Mouse (Mus musculus) adrenal gland, postnatal 36 days (tissue): ENCODE data around the gene Akap13. TPM values are rescaled to one million over a fixed set of nuclear protein-coding genes. Genes with fewer than 3 reads are reported as not detected.
"Not testable (repeated sequence)": the region's sequence is repeated elsewhere in the genome, so short reads cannot be mapped to it uniquely, and the experiment has no call there.

ENCODE experiments used
- DNase-seq, 2 experiments: peaks; one replicate each; pipeline ENCODE4 v3.0.0; 2021; ENCODE audit warnings: mixed read lengths in 1 of 2
- total RNA-seq, 2 experiments: library from RNA; stranded (reverse); gene quantifications; 2 replicates each; pipeline ENCODE4 v1.2.3; 2021

The Akap13 gene
- total RNA-seq, 2 experiments from 2014 or later = 56.6 to 73.3 TPM

DNA sequence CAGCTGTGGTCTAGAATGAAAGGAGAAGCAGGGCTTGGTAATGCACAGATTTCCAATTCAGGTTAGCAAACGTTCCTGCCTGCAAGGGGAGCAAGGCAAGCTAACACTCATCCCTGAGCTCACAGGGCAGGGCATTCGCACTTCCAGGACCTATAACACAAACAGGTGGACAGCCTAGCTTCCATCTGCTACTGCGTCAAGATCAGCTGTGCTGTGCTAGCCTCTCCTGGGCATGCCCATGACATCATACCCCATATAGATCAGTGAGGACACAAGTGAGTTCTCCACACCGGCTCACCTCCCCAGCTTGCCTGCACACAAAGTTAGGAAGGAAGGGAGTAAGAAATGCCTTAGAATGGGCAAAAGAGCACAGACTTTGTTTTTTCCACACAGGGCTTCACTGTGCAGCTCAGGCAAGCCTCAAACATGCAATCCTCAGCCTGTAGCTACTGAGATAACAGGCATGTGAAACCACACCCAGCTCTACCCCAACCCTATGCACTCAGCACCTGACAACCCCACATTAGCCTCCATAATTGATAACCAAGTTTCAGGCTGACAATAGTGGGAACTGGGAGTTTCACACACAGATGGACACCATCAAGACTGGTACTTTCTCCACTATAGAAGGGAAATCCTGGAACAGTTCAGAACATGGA is 305.5 kb downstream of the Akap13 start:
- not testable (repeated sequence) for DNase-seq

DNA sequence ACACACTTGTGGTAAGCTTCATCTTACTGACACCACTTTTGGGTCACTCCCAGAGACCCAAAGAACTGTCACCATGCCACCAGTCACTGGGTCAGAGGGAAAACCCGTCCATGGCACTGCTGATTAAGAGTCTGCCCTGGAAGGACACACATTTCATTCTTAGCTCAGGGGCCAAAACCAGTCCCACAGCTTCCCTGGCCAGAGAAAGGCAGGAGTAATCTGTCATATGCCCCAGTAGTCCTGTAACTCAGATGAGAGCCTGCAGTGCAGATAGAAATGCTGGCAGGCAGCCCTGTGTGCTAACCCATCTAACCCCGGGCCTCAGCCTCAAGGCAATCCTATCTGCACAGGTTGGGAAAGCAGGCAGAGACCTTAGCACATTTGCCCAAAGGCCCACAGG is 306.9 kb downstream of the Akap13 start:
- peak; percentile 35 to 61 for DNase-seq

DNA sequence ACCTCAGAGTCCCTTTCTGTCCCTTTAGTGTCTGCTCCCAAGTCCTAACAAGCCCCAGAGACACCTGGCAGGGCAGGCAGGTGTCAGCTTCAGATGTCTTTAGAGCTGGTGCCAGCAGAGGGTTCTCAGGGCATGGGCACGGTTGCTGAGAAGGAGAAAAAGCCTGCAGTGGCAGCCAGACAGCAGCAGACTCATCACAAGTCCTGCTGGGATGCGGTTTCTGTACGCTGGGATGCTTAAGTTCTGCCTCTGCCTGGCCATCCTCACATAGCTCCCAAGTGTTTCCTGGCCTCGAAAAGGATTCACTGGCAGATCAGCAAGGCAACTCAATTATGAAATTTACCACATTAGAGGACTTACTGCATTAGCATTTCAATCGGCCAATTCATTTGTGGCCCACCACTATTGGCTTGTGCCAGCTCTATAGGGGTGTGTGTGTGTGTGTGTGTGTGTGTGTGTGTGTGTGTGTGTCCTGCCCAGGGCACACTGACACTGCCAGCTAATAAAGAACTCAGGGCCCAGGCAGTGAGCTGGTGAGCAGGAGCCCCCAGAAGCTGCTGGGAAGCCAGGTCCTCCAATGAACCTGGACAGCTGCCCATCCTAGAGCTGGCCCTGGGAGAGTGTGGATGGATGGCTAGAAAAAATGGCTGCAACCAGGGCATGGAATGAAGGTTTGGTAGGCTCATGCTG is 311.9 kb downstream of the Akap13 start:
- DNase-seq = not testable (repeated sequence)

DNA sequence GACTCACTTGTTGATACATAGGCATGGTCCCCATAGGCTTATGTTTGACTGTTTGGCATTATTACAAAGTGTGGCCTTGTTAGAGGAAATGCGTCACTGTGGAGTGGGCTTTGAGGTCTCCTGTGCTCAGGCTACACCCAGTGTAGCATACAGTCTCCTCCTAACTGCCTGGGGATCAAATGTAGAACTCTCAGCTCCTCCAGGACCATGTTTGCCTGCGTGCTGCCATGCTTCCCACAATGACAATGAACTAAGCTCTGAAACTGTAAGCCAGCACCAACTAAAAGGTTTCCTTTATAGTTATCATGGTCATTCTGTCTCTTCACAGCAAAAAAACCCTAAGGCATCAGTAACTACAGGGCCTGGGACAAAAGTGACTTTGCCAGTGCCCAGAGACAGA is 312.8 kb downstream of the Akap13 start:
- no peak for DNase-seq

DNA sequence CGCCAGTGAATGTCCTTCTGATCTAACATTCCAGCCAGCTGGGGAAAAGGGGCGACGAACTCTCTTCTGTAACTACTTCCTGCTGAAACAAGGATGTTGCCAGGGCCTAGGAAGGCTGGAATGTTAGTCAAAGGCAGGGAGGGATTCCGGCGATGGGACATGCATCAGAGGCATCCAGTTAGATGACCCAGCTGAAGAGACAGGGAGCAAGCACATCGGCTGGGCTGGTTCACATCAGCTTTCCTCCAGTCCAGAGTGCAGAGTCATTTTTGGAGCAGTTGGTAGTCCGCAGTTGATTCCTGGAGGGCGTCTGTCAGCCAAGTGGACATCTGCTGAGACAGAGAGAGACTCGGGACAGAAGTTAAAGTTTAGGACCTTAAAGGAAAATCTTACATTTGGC is 314.6 kb downstream of the Akap13 start:
- DNase-seq = no peak

DNA sequence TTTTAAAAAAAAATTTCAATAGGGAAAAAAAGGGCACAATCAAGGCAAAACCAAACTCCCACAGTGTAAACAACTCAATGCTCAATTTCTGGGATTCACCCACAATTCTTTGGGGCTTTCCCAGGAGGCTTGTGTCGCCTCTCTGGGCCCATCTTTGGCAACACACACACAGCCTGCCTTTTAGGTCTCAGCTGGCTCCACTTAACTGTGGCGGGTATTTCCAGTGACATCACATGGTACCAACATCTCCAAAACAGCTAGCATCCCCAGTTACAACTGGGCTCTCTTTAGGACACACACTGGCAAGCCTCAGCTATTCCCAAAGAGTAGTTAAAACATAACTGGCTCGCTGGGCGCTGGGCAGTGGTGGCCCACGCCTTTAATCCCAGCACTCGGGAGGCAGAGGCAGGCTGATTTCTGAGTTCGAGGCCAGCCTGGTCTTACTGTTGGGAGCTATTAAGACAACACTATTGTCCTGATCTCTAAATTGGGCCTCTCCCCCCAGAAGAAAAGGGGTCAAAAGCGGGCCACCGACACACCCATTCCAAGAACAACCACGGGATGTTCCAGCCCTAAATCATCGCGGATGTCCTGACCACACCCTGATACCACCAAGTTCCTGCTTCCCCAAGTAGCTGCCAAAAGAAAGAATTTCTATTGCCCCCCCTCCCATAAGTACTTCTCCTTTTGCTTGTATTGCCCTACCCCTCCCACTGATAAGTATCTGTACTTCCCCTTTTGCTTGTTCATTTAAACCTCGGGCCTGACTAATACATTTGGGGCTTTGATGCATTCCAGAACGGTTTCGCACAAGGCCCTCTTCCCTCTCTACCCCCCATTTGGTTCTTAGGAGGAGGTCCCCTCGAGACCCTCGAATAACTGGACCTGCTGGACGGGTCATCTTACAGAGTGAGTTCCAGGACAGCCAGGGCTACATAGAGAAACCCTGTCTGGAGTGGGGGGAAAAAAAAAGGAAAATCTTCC is 319.1 kb downstream of the Akap13 start:
- DNase-seq = not testable (repeated sequence)

DNA sequence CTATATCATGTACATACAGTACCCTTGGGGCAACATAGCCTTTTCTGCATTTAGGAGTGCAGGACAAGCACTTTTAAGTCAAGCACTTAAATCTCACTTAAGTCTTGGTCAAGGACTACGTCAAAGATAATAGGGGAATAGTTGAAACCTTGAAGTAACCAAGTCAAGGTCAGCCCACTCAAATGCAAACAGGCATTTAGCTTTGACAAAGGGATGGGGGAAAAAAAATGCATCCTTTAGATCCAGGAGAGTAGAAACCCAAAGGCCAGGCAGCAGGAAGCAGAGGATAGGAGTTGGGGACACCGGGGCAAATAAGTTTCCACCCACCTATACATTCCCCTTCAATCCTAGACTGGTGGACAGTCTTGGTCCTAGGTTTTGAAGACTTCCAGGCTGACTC is 322.7 kb downstream of the Akap13 start:
- DNase-seq = no peak

DNA sequence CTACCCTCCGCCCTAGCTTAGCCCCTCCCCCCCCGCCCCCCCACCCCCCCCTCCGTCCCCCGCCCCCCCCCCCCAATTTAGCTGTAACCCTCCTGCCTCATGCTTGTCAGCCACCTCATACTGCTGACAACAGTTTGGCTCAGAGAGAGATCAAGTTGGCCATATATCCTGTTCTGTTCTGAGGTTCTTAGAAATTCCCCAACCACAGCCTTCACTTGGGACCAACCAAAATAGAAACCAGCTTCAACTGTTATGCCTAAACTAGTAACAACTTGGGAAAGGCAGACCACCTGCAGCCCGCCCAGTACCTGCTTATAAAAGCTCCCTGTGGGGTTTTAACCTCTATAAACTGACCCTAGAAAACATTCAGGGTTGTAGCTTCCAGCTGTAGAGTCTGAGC is 325.5 kb downstream of the Akap13 start:
- no peak for DNase-seq

DNA sequence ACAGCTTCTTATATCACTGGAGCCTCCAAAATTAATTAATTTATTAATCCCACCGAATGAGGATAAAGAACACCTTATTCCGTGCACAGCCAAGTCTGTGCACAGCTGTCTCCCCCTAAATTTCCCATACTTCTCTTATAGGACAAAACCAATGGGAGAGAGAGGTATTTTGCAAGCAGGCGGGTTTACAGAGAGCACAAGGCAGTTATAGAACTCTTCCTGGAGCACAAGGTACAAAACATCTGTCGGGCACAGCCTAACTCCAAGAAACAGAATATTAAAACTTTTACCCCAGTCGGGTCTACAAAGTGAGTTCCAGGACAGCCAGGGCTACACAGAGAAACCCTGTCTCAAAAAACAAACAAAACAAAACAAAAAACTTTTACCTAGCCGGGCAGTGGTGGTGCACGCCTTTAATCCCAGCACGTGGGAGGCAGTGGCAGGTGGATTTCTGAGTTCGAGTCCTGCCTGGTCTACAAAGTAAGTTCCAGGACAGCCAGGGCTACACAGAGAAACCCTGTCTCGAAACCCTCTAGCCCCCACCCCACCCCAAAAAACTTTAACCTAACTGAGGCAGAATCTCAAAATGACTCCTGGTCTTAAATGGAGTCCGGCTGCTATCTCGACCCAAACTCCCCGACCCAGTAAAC is 326.1 kb downstream of the Akap13 start:
- DNase-seq = no peak

DNA sequence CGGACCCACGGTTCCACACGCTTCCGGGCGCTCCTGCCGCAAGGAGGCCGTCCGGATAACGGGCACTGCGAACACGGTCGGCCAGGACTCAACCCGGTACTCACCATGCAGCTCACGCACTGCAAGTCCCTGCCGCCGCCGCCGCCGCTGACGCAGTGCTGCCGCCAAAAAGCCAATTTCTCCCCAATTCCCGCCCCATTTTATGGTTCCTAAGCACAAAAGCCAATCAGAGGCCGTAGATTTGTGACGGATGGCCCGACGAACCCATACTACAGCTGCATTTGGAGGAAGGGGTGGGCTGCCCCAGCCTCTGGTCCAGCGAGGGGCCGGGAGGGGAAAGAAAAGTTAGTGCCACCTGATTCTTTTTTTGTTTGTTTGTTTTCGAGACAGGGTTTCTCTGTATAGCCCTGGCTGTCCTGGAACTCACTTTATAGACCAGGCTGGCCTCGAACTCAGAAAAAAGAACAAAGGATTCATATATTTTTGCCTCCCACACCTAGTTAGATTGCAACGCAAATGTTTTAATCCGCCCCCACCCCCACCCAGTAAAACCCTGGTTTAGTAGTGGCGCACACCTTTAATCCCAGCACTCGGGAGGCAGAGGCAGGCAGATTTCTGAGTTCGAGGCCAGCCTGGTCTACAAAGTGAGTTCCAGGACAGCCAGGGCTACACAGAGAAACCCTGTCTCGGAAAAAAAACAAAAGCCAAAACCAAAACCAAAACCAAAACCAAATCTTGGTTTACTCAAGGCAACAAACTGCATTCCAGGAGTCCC is 326.8 kb downstream of the Akap13 start:
- DNase-seq = peak; percentile 91

DNA sequence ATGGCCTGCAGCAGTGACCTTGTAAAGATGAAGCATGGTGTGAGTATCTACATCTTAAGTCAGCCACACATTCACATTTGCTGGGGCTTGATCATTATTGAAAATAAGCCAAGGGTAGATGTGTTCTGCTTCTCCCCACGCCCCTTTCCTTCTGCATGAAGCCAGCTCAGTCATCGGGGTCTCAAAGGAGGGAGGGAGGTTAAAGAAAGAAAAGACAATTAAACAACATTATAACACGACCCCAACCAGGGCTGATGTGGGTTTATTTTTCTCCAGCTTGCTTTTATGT is 327.3 kb downstream of the Akap13 start:
- DNase-seq = no peak

DNA sequence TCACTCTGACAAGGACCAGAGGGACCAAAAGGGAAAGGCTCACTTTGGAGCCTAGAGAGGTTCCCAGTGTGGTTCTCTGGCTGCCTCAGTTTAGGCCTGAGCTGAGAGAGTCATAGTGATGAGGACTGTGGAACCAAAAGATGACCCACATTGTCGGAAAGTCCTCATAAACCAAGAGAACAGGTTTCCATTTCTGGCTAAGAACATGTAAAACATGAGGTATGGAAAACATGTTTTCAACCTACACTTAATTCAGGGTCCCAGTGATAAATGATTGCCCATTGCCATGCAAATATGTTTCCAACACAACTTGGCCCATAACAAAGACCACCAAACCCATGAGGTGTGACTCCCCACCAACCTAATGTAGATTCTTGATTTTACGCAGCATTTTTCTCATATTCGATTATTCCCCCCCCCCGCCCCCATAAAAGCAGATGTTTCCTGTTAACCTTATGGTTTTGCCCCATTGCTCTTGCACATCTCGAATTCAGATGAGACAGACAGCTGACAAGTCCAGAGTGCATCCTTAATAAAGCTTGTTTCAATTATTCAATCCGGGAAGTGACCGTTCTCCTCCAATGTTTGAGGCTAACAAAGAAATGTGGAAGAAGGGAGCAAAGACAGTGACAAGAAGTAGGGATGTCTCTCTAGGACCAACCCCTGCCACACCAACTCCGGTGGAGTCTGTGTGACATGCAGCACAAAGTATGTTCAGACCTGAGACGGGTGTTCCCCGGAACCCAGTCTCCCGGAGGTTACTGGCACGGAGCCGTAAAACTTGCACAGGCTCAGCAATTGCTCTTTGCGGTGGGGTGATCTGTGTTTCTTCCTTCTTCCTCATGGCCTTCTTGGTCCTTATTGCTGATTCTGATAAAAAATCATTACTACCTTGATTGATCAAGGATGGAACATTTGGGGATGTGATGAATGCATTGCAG is 330.3 kb downstream of the Akap13 start:
- DNase-seq = no peak

DNA sequence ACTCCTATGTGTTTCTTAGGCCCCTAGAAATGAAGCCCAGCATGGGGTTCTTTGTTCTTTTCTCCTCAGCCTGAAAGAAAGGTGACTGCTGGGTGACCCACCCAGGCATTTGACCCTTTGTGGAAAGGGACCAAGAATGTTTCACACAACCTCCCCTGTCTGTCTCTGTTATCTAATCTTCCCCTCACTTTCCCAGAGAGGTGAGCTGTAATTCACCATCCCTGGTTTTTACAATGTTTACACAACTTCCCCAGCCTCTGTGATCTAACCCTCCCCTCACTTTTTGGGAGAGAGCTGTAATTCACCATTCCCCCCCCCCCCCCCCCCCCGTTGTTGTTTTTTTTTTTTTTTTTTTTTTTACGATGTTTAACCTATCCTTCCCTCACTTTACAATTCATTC is 331.5 kb downstream of the Akap13 start:
- DNase-seq = no peak

DNA sequence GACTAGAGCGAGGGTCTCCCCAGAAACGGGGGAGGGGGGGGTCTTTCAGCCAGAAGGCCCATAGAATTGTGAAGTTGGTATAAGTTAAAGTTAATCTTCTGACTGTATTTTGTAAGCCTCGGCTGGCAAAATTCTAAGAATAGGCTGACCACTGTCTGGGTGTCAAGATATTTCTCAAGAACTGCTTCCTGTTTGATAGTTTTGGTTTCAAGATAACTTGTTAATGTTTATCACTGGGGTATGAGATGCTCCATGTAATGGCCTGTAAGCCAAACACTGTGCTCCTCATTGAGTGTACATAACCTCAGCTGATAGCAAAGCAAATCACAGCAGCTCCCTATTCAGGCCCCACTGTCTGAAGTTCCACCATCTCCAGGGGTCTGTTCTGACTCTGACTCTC is 332.0 kb downstream of the Akap13 start:
- no peak for DNase-seq

DNA sequence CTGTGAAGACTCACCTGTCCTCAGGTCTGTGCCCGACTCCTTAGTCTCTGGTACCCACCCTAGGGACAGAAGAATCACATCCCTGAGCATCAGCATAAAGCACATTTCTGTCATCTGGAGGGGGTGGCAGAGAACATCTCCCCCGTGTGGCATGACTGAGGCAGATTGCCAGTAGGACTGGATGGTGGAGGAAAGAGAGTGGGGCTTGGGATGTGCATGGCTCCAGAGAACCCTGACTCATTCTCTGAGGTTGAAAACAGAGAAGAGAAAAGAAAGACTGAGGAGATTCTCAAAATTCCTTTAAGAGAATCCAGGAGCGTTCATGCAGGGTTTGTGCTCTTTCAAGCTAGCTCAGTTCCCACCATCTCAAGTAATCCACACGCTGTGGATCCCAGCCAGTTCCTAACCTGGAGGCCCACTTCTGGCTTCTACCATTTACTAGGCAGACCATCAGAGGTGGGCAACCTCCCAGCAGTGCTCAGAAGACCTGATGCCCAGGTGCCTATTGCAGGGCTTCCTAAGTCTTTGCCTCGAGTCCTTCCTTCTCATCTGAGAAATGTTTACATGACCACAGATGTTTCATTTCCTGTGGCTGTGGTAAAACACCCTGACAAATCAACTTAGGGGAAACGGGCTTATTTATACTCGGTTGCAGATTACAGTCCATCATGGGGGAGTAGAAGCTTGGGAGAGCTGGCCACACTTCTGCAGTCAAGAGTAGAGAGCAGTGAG is 332.9 kb downstream of the Akap13 start:
- not testable (repeated sequence) for DNase-seq

DNA sequence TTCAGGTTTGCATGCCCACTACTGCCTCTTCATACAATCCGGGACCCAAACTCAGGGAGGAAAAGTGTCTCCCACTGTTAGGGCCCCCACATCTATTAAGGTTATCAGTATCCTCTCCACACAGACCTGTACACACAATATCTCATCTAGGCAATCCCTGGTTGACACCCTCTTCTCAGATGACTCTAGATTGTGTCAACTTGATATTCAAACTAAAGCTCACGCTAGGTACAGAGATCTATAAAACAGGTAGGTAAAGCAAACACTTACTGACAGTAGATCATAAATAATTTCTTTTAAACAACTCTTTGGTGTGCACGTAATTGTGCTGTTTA is 333.4 kb downstream of the Akap13 start:
- DNase-seq = not testable (repeated sequence)

DNA sequence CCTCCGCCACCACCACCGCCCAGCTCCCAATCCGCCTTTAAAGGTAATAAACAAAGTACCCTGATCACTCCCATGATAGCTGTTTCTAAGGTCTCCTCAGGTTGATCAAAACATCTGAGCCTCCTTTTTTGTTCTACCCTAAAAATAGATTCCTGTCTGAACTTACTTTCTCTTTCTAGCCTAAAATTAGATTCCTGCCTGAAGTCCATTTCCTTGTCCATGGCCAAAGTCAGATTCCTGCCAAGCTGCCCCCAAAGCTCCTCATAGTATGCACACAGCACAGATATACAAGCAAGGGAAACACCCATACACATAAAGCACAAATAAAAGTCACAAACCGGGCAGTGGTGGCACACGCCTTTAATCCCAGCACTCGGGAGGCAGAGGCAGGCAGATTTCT is 334.4 kb downstream of the Akap13 start:
- DNase-seq = peak; percentile 15 to 36

DNA sequence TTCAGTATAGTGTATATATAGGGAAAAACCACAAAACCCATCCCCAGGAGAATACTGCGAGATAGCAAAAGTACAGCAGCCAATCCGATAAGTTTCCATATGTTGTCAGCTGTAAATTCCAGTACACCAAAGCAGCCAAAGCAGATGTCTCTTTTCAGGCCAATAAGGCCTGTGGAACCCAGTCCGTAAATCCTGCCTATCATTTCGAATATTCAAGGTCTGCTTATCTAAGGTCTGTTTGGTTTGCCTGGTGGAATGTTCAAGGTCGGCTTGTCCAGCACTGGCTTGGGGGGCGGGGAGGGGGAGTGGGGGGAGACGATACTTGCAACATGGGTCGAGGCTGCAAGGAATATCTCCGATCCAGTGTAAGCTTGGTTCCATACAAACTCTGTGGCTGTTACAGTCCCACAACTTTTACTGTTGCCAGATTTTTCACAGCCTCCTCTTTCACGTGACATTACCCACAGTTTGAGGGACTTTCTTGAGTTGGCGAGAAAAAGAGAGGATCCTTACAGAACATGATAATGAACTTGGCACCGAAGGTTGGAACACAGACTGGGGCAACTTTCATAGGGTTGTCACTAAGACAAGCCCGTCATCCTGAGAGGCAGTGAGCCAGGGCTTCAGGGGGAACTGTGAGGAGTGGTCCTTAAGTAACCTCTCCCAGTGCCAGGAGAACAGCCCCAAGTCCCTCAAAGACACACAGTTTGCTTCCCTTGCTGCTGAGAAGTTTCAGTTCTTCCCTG is 335.9 kb downstream of the Akap13 start:
- peak in 1 of 2 experiments; percentile 41 for DNase-seq

DNA sequence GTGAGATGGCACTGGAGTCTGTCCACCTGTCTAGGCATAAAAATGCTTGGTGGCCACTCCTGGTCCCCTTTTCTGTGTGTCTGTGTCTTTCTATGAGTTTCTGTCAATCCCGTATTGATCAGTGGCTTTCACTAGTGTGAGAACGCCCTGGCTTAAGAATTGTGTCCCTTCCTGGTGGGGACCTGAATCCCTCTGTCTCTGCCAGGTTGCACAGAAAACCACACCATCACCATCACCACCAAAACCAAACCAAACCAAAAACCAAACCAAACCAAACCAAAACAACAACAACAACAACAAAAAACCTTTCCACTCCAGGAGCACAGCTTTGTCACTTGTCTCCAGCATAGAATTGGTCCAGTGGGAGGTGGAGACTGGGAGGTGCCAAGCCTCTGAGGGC is 337.8 kb downstream of the Akap13 start:
- DNase-seq = no peak
